Mouse (Mus musculus) kidney, adult 2 months (tissue): Measurements from ENCODE around the gene Pomt1.

Source experiments
- CTCF ChIP-seq: fragments of 200-500 bp; conservative IDR thresholded peaks from 2 replicates; pipeline ENCODE4 v1.5.1; 2011; ENCODE audit warnings: low read depth, mild to moderate bottlenecking, control low read depth, low read length, moderate library complexity, mixed read lengths; ENCODE audit not compliant: insufficient read depth, insufficient read length
- POLR2A ChIP-seq: fragments of 200-500 bp; IDR thresholded peaks from one replicate; pipeline ENCODE4 v1.6.1; 2011; ENCODE audit warnings: low read depth, low read length, control low read depth

DNA sequence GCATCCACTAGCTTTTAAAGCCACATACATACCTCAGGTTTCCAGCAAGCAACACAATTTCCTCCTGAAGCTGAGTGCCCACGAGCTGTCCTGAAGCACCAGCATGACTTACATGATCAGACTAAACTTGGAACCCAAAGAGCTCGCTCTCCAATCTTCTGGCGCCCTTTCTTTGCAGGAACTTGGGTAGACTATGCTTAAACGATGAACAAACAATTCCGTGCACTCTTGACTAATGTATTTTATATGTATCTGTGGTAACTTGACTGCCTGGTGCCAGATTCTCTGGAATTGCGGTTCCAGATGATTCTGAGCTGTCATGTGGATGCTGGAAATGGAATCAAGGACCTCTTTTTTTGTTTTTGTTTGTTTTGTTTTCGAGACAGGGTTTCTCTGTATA is 957 bp upstream of the Pomt1 start:
- no peak for TF ChIP-seq CTCF
- no peak for TF ChIP-seq POLR2A
